Mouse (Mus musculus) macrophage (primary cell): ENCODE results near the gene B3gnt6. TPM values are rescaled to one million over a fixed set of nuclear protein-coding genes. Genes with fewer than 3 reads are reported as not detected.
"Not testable (repeated sequence)": the region's sequence is repeated elsewhere in the genome, so short reads cannot be mapped to it uniquely, and the experiment has no call there.

Experiments used
- H3K27ac ChIP-seq: fragments of 350-480 bp; formaldehyde crosslinking; 2 replicates; pipeline ENCODE4 v1.9.0; 2021
- H3K36me3 ChIP-seq: fragments of 350-480 bp; formaldehyde crosslinking; 2 replicates; pipeline ENCODE4 v1.9.0; 2021; ENCODE audit errors: inconsistent target
- H3K4me3 ChIP-seq: fragments of 350-480 bp; formaldehyde crosslinking; 2 replicates; pipeline ENCODE4 v1.9.0; 2021; ENCODE audit errors: inconsistent target
- H3K79me2 ChIP-seq: fragments of 350-480 bp; formaldehyde crosslinking; 2 replicates; pipeline ENCODE4 v1.9.0; 2021; ENCODE audit errors: inconsistent target
- WGBS: methylation state at CpG from one replicate; pipeline ENCODE4 v1.1.7; 2026; ENCODE audit warnings: inconsistent platforms; ENCODE audit not compliant: missing documents; 5-methylcytosine and 5-hydroxymethylcytosine counted together
- polyA plus RNA-seq: library from polyadenylated mRNA; stranded (reverse); fragments of 250-400 nt; gene quantifications from 3 replicates; pipeline ENCODE4 v1.2.4, GENCODE M21; 2018; ENCODE audit warnings: inconsistent platforms

The B3gnt6 gene
- polyA plus RNA-seq, 1 experiment from 2014 or later = not detected

DNA sequence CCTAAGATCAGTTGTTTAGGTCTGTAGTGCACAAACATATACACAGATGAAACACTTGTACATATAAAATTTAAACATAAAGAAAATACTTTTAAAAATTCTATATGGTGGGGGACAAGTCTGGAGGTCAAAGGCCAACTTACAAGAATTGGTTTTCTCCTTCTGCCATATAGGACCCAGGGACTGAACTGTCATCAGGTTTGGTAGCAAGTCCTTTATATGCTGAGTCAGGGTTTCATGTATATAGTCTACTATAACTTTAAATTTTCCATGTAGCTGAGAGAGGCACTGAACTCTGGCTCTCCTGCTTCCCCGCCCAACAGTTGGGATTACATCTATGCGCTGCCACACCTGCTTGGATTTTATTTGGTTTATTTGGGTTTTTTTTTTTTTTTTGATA is 11.0 kb downstream of the B3gnt6 start:
- WGBS = 96% methylated on average over 2 of the region's 2 CpGs
- H3K4me3 ChIP-seq = no peak overlapping the region
- H3K79me2 ChIP-seq = no peaks in the 10 kb centered on the region
- H3K27ac ChIP-seq = no peak overlapping the region
- no peaks in the 10 kb centered on the region for H3K36me3 ChIP-seq

GRCm38 (mm10) chr7:98187332-98187731 is 11.9 kb downstream of the B3gnt6 start:
- not testable (repeated sequence) for H3K27ac ChIP-seq, H3K36me3 ChIP-seq, H3K4me3 ChIP-seq, H3K79me2 ChIP-seq
- 54% methylated on average over 2 of the region's 3 CpGs for WGBS

GRCm38 (mm10) chr7:98186637-98187036 is 12.6 kb downstream of the B3gnt6 start:
- no peak overlapping the region for H3K4me3 ChIP-seq
- no peaks in the 10 kb centered on the region for H3K36me3 ChIP-seq
- no peak overlapping the region for H3K27ac ChIP-seq
- WGBS = 91% methylated on average over 8 of the region's 8 CpGs
- H3K79me2 ChIP-seq = no peaks in the 10 kb centered on the region

GRCm38 (mm10) chr7:98185326-98185725 is 14.0 kb downstream of the B3gnt6 start:
- no peak overlapping the region for H3K4me3 ChIP-seq
- no peak overlapping the region for H3K27ac ChIP-seq
- 61% methylated on average over 6 of the region's 6 CpGs for WGBS
- no peaks in the 10 kb centered on the region for H3K79me2 ChIP-seq
- no peaks in the 10 kb centered on the region for H3K36me3 ChIP-seq

DNA sequence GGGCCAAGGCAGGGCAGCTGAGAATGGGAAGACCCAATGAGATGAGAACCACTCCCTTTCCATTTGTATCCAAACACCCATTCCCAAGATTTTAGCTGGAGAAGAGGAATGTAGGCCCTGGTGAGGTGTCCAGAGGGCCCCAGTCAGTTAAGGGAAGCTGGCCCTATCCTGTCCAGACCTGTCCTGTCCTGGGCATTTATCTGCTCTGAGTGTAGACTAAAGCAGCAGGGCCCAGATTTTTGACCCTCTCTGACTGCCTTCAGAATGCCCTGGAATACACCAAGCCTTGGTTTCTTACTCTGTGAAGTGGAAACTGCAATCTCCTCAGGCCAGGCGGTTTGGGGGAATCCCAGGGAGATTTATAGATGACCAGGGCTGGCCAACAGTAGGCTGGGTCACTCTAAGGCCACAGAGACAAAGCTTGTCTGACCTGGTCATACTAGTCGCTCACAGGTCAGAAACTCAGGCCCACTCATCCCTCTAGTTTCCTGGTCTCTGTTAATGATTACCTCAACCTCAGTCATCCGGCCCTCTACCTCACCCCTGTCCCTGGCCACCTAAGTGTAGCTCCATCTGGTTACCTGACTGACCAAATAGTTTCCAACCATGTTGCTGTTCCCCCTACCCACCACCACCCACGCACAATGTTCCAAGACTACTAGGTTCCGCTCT is 20.6 kb downstream of the B3gnt6 start:
- WGBS = 98% methylated on average over 4 of the region's 5 CpGs
- no peaks in the 10 kb centered on the region for H3K36me3 ChIP-seq
- no peaks in the 10 kb centered on the region for H3K79me2 ChIP-seq
- peak overlapping the region; percentile 59 for H3K4me3 ChIP-seq
- H3K27ac ChIP-seq = peak overlapping the region; percentile 74

GRCm38 (mm10) chr7:98177929-98178559 is 21.2 kb downstream of the B3gnt6 start, which contains the start of gene Capn5:
Gene Capn5, minus strand, starts transcription at chr7:98178274.
- Histone ChIP-seq H3K27ac (peak within 1 kb of the TSS; percentile 74), H3K4me3 (peak within 1 kb of the TSS; percentile 59), H3K79me2 (no peaks in the 10 kb centered on the region), H3K36me3 (no peaks in the 10 kb centered on the region)
- WGBS = 2% methylated on average over 44 of the region's 44 CpGs

- Histone ChIP-seq H3K27ac (no peak overlapping the region), H3K79me2 (no peaks in the 10 kb centered on the region), H3K4me3 (peak overlapping the region; percentile 59), H3K36me3 (no peaks in the 10 kb centered on the region)
- WGBS = 7% methylated on average over 9 of the region's 9 CpGs
These were observed 21.7 kb downstream of the B3gnt6 start for GRCm38 (mm10) chr7:98177566-98177928.

- 55% methylated on average over 2 of the region's 2 CpGs for whole genome bisulfite sequencing
- Histone ChIP-seq H3K79me2 (no peaks in the 10 kb centered on the region), H3K27ac (no peak overlapping the region), H3K36me3 (no peaks in the 10 kb centered on the region), H3K4me3 (peak overlapping the region; percentile 59; the same call in 1 of the 2 replicates)
These were observed 22.2 kb downstream of the B3gnt6 start for GRCm38 (mm10) chr7:98177071-98177485.

- 78% methylated on average over 8 of the region's 8 CpGs for WGBS
- Histone ChIP-seq H3K27ac (no peak overlapping the region), H3K36me3 (no peaks in the 10 kb centered on the region), H3K4me3 (no peak overlapping the region), H3K79me2 (no peaks in the 10 kb centered on the region)
These were observed 22.8 kb downstream of the B3gnt6 start for GRCm38 (mm10) chr7:98176322-98177070.

- WGBS = 94% methylated on average over 4 of the region's 4 CpGs
- Histone ChIP-seq H3K79me2 (no peaks in the 10 kb centered on the region), H3K27ac (no peak overlapping the region), H3K4me3 (no peak overlapping the region), H3K36me3 (no peaks in the 10 kb centered on the region)
These were observed 24.2 kb downstream of the B3gnt6 start for GRCm38 (mm10) chr7:98174883-98175755.

GRCm38 (mm10) chr7:98173408-98173807 is 25.9 kb downstream of the B3gnt6 start:
- H3K4me3 ChIP-seq = no peak overlapping the region
- H3K36me3 ChIP-seq = no peaks in the 10 kb centered on the region
- H3K27ac ChIP-seq = no peak overlapping the region
- H3K79me2 ChIP-seq = no peaks in the 10 kb centered on the region
- WGBS = 52% methylated on average over 4 of the region's 4 CpGs

DNA sequence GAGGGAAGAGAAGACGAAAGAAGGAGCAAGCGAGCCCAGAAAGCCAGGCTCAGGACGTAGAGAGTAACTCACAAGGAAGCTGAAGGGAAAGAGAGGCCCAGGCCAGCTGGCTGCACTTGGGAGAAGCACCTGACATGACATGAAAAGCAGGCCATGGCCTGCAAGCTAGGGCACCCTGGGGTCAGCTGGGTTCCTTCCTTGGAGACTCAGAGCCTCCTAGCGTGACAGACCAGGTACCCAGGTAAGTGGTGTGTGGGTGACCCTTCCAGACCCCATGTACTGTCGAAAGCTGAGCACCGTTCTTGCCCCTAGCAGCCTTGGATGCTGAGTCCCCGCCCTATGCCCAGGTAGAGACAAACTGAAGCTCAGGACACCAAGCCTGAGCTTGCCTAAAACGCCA is 26.6 kb downstream of the B3gnt6 start:
- 96% methylated on average over 8 of the region's 8 CpGs for WGBS
- Histone ChIP-seq H3K27ac (peak overlapping the region; percentile 79; the same call in 1 of the 2 replicates), H3K79me2 (no peaks in the 10 kb centered on the region), H3K4me3 (no peak overlapping the region), H3K36me3 (no peaks in the 10 kb centered on the region)

GRCm38 (mm10) chr7:98171141-98172073 is 27.9 kb downstream of the B3gnt6 start:
- Histone ChIP-seq H3K79me2 (peaks cover 5% of the 10 kb centered on the region; the same call in 1 of the 2 replicates), H3K4me3 (no peak overlapping the region), H3K27ac (peak overlapping the region; percentile 79), H3K36me3 (no peaks in the 10 kb centered on the region)
- 8% methylated on average over 4 of the region's 6 CpGs for WGBS
